Mouse (Mus musculus) heart, embryonic 11.5 days (tissue): ENCODE results near the gene Syt15. TPM values are rescaled to one million over a fixed set of nuclear protein-coding genes. Genes with fewer than 3 reads are reported as not detected.

Experiments used
- ATAC-seq: fragments of 200-750 bp; cut with Nextera tagmentation; replicated peaks from 2 replicates; pipeline ENCODE4 v1.8.0; 2017; ENCODE audit warnings: moderate library complexity; ENCODE audit not compliant: insufficient number of reproducible peaks, low FRiP score, low TSS enrichment
- H3K27ac ChIP-seq: fragments of 300-500 bp; sonication (generic); 2 replicates; pipeline ENCODE4 v1.5.1; 2014; ENCODE audit warnings: mild to moderate bottlenecking, low read depth, low read length
- H3K27me3 ChIP-seq: fragments of 300-500 bp; sonication (generic); 2 replicates; pipeline ENCODE4 v1.6.1; 2014; ENCODE audit warnings: mild to moderate bottlenecking, low read length, mixed read lengths; ENCODE audit not compliant: control insufficient read depth, insufficient read depth
- H3K36me3 ChIP-seq: fragments of 300-500 bp; sonication (generic); 2 replicates; pipeline ENCODE4 v1.6.1; 2014; ENCODE audit warnings: mild to moderate bottlenecking, low read length, moderate library complexity, mixed read lengths; ENCODE audit not compliant: control insufficient read depth, insufficient read depth
- H3K4me1 ChIP-seq: fragments of 300-500 bp; sonication (generic); 2 replicates; pipeline ENCODE4 v1.6.1; 2014; ENCODE audit warnings: low read length; ENCODE audit not compliant: control insufficient read depth, insufficient read depth
- H3K4me2 ChIP-seq: fragments of 300-500 bp; sonication (generic); 2 replicates; pipeline ENCODE4 v1.6.1; 2014; ENCODE audit warnings: mild to moderate bottlenecking, moderate library complexity
- H3K4me3 ChIP-seq: fragments of 300-500 bp; sonication (generic); 2 replicates; pipeline ENCODE4 v1.5.1; 2014; ENCODE audit warnings: low read depth, low read length
- H3K9ac ChIP-seq: fragments of 300-500 bp; sonication (generic); 2 replicates; pipeline ENCODE4 v1.6.1; 2014; ENCODE audit warnings: mild to moderate bottlenecking, low read depth, low read length, moderate library complexity
- H3K9me3 ChIP-seq: fragments of 300-500 bp; sonication (generic); replicated peaks from 2 replicates; pipeline ENCODE4 v1.6.1; 2016; ENCODE audit warnings: low read length; ENCODE audit not compliant: control insufficient read depth
- WGBS: fragments of 180-500 bp; shearing (Covaris S2); extraction: QIAGEN DNeasy Blood & Tissue Kit; methylation state at CpG from one replicate; pipeline ENCODE4 v1.1.7; 2014; ENCODE audit not compliant: insufficient replicate concordance; 5-methylcytosine and 5-hydroxymethylcytosine counted together
- polyA plus RNA-seq: library from polyadenylated mRNA; unstranded; fragments of >200 nt; fragmentation: Nextera tagmentation; extraction: Ambion mirVana; gene quantifications from 2 replicates; pipeline ENCODE4 v1.2.1, GENCODE M21; 2014

The Syt15 gene
- 0.16 TPM in 1 of 2 replicates, not detected in the other for polyA plus RNA-seq

DNA sequence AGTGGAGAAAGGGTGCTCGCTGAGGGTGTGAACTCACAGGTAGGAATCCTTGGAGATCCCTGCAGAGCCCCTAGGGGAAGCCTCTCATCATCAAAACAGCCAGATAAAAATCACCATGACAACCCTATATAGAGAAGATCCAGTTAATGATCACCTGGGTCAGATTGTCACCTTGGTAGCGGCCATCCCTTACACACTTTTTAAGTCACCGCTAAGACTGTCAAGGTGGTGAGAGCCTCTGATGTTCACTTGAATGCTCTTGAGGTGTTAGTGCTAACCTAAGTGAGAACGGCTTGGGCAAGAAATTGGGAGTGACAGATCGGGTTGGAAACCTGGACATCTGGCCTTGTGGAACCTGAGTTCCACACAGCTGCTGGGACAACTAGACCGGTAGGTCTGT lies at the start of gene Syt15:
TSS of gene Syt15 (plus strand) at position 301 of the 400 bp plus-strand sequence.
- H3K9me3 ChIP-seq = no peaks in the 10 kb centered on the region
- H3K9ac ChIP-seq = peak within 1 kb of the TSS; percentile 67
- peaks cover 36% of the 10 kb centered on the region for H3K27me3 ChIP-seq
- peaks cover 4% of the 10 kb centered on the region; the same call in 1 of the 2 replicates for H3K4me1 ChIP-seq
- H3K27ac ChIP-seq = no peak within 1 kb of the TSS
- H3K4me2 ChIP-seq = peak within 1 kb of the TSS; percentile 75
- WGBS = 51% methylated on average over 6 of the region's 6 CpGs
- ATAC-seq = no peak
- H3K4me3 ChIP-seq = peak within 1 kb of the TSS; percentile 42
- H3K36me3 ChIP-seq = no peaks in the 10 kb centered on the region

DNA sequence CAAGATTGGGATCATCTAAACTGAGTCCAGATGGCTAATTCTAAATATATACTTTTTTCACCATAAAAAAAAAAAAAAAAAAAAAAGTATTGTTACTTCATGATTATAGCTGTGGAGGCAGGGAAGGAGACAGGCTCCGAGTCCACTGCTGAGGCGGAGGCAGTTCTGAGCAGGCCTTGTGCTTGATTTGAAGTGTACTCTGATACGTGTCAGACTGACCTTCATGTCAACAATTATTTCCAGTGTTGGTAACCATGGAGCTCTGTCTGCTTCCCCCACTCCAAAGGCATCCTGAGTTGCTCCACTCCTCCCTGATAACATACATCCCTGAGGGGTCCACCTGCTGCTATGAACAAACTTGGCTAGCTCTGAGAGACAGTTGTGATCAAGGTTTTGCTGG lies 48.3 kb upstream of the Syt15 start:
- H3K4me2 ChIP-seq = no peak overlapping the region
- no peak for ATAC-seq
- no peak overlapping the region for H3K27ac ChIP-seq
- no peaks in the 10 kb centered on the region for H3K4me1 ChIP-seq
- H3K36me3 ChIP-seq = no peaks in the 10 kb centered on the region
- no peak overlapping the region for H3K9ac ChIP-seq
- 48% methylated on average over 3 of the region's 3 CpGs for WGBS
- no peaks in the 10 kb centered on the region for H3K9me3 ChIP-seq
- H3K27me3 ChIP-seq = no peaks in the 10 kb centered on the region
- H3K4me3 ChIP-seq = no peak overlapping the region

DNA sequence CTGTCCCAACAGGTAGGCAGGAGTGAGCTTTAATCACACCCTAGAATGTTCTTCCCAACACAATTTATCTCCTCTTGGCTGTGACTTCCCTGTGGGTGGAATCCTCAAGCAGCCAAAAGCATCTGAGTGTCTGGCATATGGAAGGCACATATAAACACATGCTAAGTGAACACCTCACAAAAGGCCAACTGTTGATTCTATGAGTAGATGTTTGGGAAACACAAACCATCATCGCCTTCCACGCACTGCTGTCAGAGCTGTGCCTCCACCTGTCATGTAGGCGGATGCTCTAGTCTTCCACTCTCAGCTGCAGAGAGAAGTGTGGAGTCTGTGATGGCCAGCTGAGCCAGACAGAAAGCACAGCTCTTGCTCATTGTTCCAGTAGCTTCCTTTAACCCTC lies 40.0 kb upstream of the Syt15 start:
- Histone ChIP-seq H3K4me1 (no peaks in the 10 kb centered on the region), H3K27ac (no peak overlapping the region), H3K4me3 (no peak overlapping the region), H3K36me3 (no peaks in the 10 kb centered on the region), H3K9ac (no peak overlapping the region), H3K27me3 (no peaks in the 10 kb centered on the region), H3K4me2 (no peak overlapping the region), H3K9me3 (peaks cover 3% of the 10 kb centered on the region)
- 80% methylated on average over 3 of the region's 3 CpGs for WGBS
- no peak for ATAC-seq

DNA sequence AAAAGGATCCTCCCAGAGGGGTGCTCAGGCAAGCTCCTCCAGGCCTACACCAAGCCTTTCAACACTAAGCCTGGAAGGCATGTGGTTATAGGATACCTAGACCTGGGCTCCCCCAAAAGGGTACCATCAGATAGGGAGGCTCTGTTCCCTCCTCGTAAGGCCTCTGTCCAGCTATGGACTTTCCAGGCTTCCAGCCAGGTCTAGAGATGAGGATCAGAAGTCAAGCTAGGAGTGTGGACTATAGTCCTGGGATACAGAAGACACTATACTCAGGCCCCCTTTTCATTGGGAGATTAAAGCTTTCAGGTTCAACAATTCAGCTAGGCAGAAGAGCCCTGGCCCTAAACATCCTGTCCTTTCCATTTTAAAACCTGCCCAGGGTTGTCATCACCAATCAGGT lies 36.3 kb upstream of the Syt15 start:
- no peaks in the 10 kb centered on the region for H3K36me3 ChIP-seq
- H3K4me1 ChIP-seq = no peaks in the 10 kb centered on the region
- H3K9me3 ChIP-seq = peaks cover 3% of the 10 kb centered on the region
- H3K27ac ChIP-seq = no peak overlapping the region
- H3K4me2 ChIP-seq = no peak overlapping the region
- 83% methylated on average over 1 of the region's 1 CpGs for WGBS
- no peak overlapping the region for H3K4me3 ChIP-seq
- H3K27me3 ChIP-seq = no peaks in the 10 kb centered on the region
- no peak for ATAC-seq
- H3K9ac ChIP-seq = no peak overlapping the region

DNA sequence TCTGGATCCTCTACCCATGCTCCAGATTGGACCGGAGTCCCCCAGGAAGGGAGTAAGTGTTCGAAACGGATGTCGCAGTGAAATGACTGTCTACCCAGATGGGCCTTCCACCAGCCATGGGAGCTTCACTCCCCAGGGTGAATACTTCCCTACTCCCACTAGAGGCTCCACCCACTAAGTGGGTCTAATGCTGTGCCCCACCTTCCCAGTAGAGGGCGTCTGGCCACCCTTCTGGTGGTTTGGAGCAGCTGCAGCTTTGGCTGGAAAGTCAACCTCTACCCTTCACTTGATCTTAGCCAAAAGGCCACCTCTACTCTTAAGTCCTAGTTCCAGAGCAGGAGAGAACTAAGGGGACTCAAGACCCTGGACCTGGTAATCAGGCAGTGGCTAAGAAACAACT lies 30.8 kb upstream of the Syt15 start:
- WGBS = 59% methylated on average over 5 of the region's 5 CpGs
- no peak for ATAC-seq

DNA sequence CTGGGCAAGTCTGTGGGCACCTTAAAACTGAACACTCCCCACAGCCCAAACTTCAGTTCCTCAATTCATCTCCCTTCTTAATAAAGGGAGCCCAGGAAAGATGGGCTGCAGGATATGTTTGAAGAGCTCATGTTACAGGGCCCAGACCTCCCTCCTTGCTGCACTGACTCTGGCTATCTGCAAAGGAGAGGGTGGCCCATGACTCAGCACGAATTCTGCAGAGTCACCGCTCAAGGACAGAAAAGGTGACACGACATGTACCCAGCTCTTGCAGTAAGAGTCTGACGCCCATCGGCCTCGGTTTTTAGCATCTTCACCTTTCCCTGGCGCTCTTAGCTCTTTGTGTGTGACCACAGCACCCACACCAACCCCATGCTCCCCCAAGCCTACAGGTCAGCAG lies 29.0 kb upstream of the Syt15 start:
- H3K9me3 ChIP-seq = no peaks in the 10 kb centered on the region
- peak overlapping the region; percentile 22; the same call in 1 of the 2 replicates for H3K4me2 ChIP-seq
- H3K4me1 ChIP-seq = no peaks in the 10 kb centered on the region
- ATAC-seq = peak; percentile 84
- no peak overlapping the region for H3K9ac ChIP-seq
- peak overlapping the region; percentile 73 for H3K27ac ChIP-seq
- WGBS = 57% methylated on average over 7 of the region's 7 CpGs
- H3K36me3 ChIP-seq = no peaks in the 10 kb centered on the region
- H3K27me3 ChIP-seq = 0 out of 2 replicates have a peak, but pooled peaks cover 4% of the 10 kb centered on the region
- H3K4me3 ChIP-seq = no peak overlapping the region

More for the DNA sequence above, 30.8 kb upstream of the Syt15 start:
- H3K4me1 ChIP-seq = no peaks in the 10 kb centered on the region
- no peak overlapping the region for H3K27ac ChIP-seq
- H3K27me3 ChIP-seq = no peaks in the 10 kb centered on the region
- H3K4me3 ChIP-seq = no peak overlapping the region
- no peaks in the 10 kb centered on the region for H3K36me3 ChIP-seq
- H3K4me2 ChIP-seq = no peak overlapping the region
- no peak overlapping the region for H3K9ac ChIP-seq
- no peaks in the 10 kb centered on the region for H3K9me3 ChIP-seq

DNA sequence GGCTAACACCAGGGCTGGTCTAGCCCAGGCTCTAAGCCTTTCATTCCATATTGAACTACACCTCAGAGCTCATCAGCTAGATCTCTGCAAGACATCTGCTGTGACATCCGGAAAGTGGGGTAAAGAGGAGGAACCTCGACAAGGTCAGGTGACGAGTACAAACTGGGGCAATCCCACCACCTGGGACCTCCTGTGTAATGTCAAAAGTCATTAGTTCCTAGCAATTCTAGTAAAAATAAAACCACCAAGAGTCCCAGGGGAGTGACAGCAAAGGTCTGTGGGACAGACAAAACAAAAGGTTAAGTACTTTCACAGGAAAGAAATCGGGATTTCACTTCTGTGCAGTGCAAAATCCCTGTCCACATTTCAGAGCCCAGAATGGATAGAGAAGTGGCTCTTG lies 25.5 kb upstream of the Syt15 start:
- H3K9me3 ChIP-seq = no peaks in the 10 kb centered on the region
- H3K4me3 ChIP-seq = no peak overlapping the region
- ATAC-seq = no peak
- 0 out of 2 replicates have a peak, but pooled peaks cover 6% of the 10 kb centered on the region for H3K27me3 ChIP-seq
- WGBS = 71% methylated on average over 4 of the region's 4 CpGs
- no peak overlapping the region for H3K4me2 ChIP-seq
- H3K27ac ChIP-seq = no peak overlapping the region
- no peaks in the 10 kb centered on the region for H3K4me1 ChIP-seq
- H3K36me3 ChIP-seq = no peaks in the 10 kb centered on the region
- H3K9ac ChIP-seq = no peak overlapping the region

DNA sequence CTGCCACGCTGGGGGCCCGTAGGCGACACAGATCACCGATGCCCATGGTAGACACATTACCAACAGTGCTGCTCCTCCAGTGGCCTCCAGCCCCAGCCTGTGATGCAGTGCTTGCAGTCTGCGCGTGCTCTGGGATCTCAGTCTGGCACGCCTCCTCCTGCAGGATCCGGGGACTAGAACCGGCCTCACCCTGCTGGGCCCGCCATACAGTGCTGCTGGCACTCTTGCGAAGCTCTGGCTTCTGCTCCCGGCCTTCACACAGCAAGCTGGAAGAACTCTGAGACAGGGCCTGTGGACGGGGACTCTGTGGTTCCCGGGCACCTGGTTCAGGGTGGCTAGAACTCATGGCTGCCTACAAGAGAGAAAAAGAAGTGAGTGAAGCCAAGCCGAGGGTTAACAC lies 23.9 kb upstream of the Syt15 start:
- ATAC-seq = no peak
- no peaks in the 10 kb centered on the region for H3K9me3 ChIP-seq
- H3K36me3 ChIP-seq = no peaks in the 10 kb centered on the region
- peaks cover 11% of the 10 kb centered on the region; the same call in 1 of the 2 replicates for H3K27me3 ChIP-seq
- no peak overlapping the region for H3K4me2 ChIP-seq
- H3K27ac ChIP-seq = no peak overlapping the region
- 80% methylated on average over 15 of the region's 15 CpGs for WGBS
- no peak overlapping the region for H3K9ac ChIP-seq
- H3K4me3 ChIP-seq = no peak overlapping the region
- no peaks in the 10 kb centered on the region for H3K4me1 ChIP-seq

DNA sequence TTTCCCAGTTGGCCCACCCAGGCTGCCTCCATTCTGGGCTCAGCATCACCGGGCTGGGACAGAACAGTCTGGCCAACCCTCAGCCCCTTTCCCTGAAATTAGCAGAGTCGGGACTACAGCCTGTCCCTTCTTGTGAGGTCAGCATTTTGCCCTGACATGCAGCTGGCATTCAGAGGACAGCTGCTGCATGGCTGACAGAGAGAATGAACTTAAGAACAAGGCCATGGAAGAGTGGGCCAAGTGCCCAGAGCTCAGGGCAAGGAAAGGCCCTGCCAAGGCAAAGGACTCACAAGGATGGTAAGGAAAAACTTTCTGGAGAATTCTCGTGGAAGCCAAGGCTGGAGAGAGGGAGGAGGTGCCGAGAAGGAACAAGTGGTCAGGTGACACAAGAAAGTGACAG lies 22.7 kb upstream of the Syt15 start:
- H3K4me2 ChIP-seq = no peak overlapping the region
- H3K9ac ChIP-seq = no peak overlapping the region
- H3K4me3 ChIP-seq = no peak overlapping the region
- no peak overlapping the region for H3K27ac ChIP-seq
- WGBS = 48% methylated on average over 4 of the region's 4 CpGs
- no peaks in the 10 kb centered on the region for H3K4me1 ChIP-seq
- H3K9me3 ChIP-seq = no peaks in the 10 kb centered on the region
- H3K36me3 ChIP-seq = no peaks in the 10 kb centered on the region
- H3K27me3 ChIP-seq = peaks cover 13% of the 10 kb centered on the region
- ATAC-seq = no peak
